Mouse (Mus musculus): ENCODE measurements around the gene Oprm1. TPM values are rescaled to one million over a fixed set of nuclear protein-coding genes. Genes with fewer than 3 reads are reported as not detected.

Gene Oprm1
- total RNA-seq, 2 experiments from 2014 or later = not detected

DNA sequence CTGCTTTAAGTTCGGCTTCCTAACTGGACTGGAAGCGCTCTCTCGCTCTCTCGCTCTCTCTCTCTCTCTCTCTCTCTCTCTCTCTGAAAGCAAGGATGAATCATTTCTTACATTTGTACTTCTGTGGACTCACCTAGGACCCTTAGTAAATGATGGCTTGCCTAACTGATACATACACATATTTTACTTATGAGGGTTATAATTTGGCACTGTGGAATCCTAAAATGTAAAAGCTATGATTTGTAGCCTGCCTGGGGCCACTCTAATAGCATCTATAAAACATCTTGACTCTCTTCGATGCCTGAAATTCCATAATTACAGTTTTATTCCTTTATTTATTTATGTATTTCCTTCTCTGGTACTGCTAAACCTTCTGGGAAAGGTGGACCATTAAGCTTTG lies 312.6 kb downstream of the Oprm1 start:
- Histone ChIP-seq H3K4me3 (no peak overlapping the region), H3K27ac (no peak overlapping the region)
- TF ChIP-seq CTCF (IDR thresholded peaks at IDR 0.05) = no peak
- no peak for DNase-seq
- intact Hi-C loops (cut with DNase I) = no loop called here

GRCm38 (mm10) chr10:7074231-7074630 lies 315.9 kb downstream of the Oprm1 start:
- no peak for TF ChIP-seq CTCF (IDR thresholded peaks at IDR 0.05)
- DNase-seq = no peak
- intact Hi-C loops (cut with DNase I) = no loop called here

GRCm38 (mm10) chr10:7075661-7076060 lies 317.4 kb downstream of the Oprm1 start:
- intact Hi-C loops (cut with DNase I) = loop anchor here (2.0 kb wide), 1 partner anchor 191 kb away; no protein-coding TSS in a partner anchor
- no peak for TF ChIP-seq CTCF (IDR thresholded peaks at IDR 0.05)
- Histone ChIP-seq H3K27ac (no peak overlapping the region), H3K4me3 (no peak overlapping the region)
- no peak for DNase-seq

More at GRCm38 (mm10) chr10:7074231-7074630, 315.9 kb downstream of the Oprm1 start:
- Histone ChIP-seq H3K4me3 (no peak overlapping the region), H3K27ac (no peak overlapping the region)

DNA sequence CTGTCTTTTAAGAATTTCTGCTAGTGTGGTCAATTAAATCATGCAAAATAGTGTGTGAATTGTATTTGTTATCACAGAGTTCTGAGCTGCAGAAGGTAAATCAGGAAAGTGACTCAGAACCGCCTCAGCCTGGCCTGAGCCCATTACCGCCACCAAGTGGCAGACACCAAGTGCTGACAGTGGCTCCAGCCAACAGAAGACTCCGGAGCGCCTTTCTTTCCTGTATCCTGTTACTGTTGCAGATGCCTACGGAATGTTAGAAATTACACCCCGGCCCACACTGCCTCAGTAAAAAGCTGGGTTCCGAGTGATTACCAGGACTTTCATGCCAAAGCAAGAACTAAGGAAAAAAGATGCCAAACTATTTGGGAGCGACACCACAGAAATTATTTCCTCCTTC lies 317.9 kb downstream of the Oprm1 start:
- peak overlapping the region; percentile 40; the same call in 1 of the 2 replicates for H3K27ac ChIP-seq
- H3K4me3 ChIP-seq = peak overlapping the region; percentile 40
- intact Hi-C loops (cut with DNase I) = loop anchor here (2.0 kb wide), 1 partner anchor 191 kb away; no protein-coding TSS in a partner anchor
- TF ChIP-seq CTCF (IDR thresholded peaks at IDR 0.05) = peak; percentile 96
- DNase-seq = peak; percentile 81

- intact Hi-C loops (cut with DNase I) = loop anchor here (2.0 kb wide), 1 partner anchor 192 kb away; no protein-coding TSS in a partner anchor
- TF ChIP-seq CTCF (IDR thresholded peaks at IDR 0.05) = no peak
- H3K4me3 ChIP-seq = peak overlapping the region; percentile 40; the same call in 1 of the 2 replicates
- DNase-seq = no peak
- peak overlapping the region; percentile 40; the same call in 1 of the 2 replicates for H3K27ac ChIP-seq
These were observed 318.4 kb downstream of the Oprm1 start for GRCm38 (mm10) chr10:7076662-7077211.

- DNase-seq = no peak
- Histone ChIP-seq H3K27ac (no peak overlapping the region), H3K4me3 (no peak overlapping the region)
- TF ChIP-seq CTCF (IDR thresholded peaks at IDR 0.05) = no peak
- intact Hi-C loops (cut with DNase I) = loop anchor here (2.0 kb wide), 1 partner anchor 193 kb away; no protein-coding TSS in a partner anchor
These were observed 319.1 kb downstream of the Oprm1 start for GRCm38 (mm10) chr10:7077389-7077808.

DNA sequence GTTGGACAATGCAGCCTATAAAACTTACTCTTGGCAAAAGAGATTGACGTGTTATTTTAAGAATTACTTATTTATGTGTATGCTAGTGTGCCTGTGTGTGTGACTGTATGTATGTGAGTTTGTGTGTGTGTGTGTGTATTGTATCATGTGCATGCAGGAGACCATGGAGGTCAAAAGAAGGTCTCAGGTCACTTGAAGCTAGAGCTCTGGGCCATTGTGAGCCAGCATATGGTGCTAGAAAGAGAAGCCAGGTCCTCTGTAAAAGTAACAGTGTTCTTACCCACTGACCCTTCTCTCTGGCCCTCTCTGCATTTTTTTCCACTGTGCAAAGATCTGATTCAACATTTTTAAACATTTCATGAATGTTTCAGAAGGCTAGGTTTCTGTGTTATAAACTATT lies 319.7 kb downstream of the Oprm1 start:
- H3K4me3 ChIP-seq = no peak overlapping the region
- no peak overlapping the region for H3K27ac ChIP-seq
- intact Hi-C loops (cut with DNase I) = loop anchor here (2.0 kb wide), 1 partner anchor 193 kb away; no protein-coding TSS in a partner anchor
- DNase-seq = no peak
- TF ChIP-seq CTCF (IDR thresholded peaks at IDR 0.05) = no peak

Other genes with a start within 250 kb of the Oprm1 start
- not detected for gene Gm10945, start 3.3 kb downstream of the Oprm1 start, total RNA-seq (2021)

All from gastrocnemius, adult 2 months (tissue).